Mouse (Mus musculus): ENCODE measurements at regions not wholly inside any gene's neighbourhood (a gene's known extent, or its start where the extent isn't known, plus 50 kb on each side); places are given as distances from the start of the nearest gene placed in this dataset.

GRCm38 (mm10) chr2:169461491-169462039, 126.0 kb downstream of the Gm11011 start:
- no peak for TF ChIP-seq TBP (IDR thresholded peaks at IDR 0.05; ENCODE audit: low read depth, low read length)
- TF ChIP-seq POLR2A (IDR thresholded peaks at IDR 0.05; ENCODE audit: control insufficient read depth in 1 of 2, insufficient read depth in 1 of 2, low read depth in 1 of 2, low read length in 2 of 2, poor library complexity in 1 of 2), result no peak
- no peak for TF ChIP-seq CTCF (IDR thresholded peaks at IDR 0.05 in 2 of 3, conservative IDR thresholded peaks at IDR 0.05 in 1 of 3; ENCODE audit: control insufficient read depth in 1 of 3, insufficient read depth in 1 of 3, low read depth in 2 of 3, low read length in 3 of 3, poor library complexity in 1 of 3, severe bottlenecking in 1 of 3)
- no peak for TF ChIP-seq MXI1 (IDR thresholded peaks at IDR 0.05; ENCODE audit: low read depth, low read length)
- TF ChIP-seq MAFK (IDR thresholded peaks at IDR 0.05; ENCODE audit: borderline replicate concordance, low read depth, low read length), result no peak
- no peak for TF ChIP-seq NELFE (IDR thresholded peaks at IDR 0.05; ENCODE audit: low read depth, low read length)
- TF ChIP-seq ZC3H11A (IDR thresholded peaks at IDR 0.05; ENCODE audit: low read depth, low read length), result no peak
- no peak for TF ChIP-seq USF2 (IDR thresholded peaks at IDR 0.05; ENCODE audit: borderline replicate concordance in 1 of 2, insufficient read depth in 1 of 2, low read depth in 1 of 2, low read length in 2 of 2)
- TF ChIP-seq CHD2 (IDR thresholded peaks at IDR 0.05; ENCODE audit: low read length), result no peak

Data from MEL (cell line).